Mouse (Mus musculus) E14TG2a.4 (cell line): ENCODE measurements around the gene Gja4.
A peak's percentile ranks its signal among the peaks of the same experiment; 100 is the strongest.

Source experiments
- CTCF ChIP-seq: conservative IDR thresholded peaks from 2 replicates; pipeline ENCODE4 v1.5.1; 2014; ENCODE audit warnings: low read length
- NANOG ChIP-seq: IDR thresholded peaks from 2 replicates; pipeline ENCODE4 v1.6.1; 2014; ENCODE audit warnings: borderline replicate concordance, low read length, mixed read lengths
- POU5F1 ChIP-seq: IDR thresholded peaks from 2 replicates; pipeline ENCODE4 v1.6.1; 2014; ENCODE audit warnings: low read length, borderline replicate concordance

DNA sequence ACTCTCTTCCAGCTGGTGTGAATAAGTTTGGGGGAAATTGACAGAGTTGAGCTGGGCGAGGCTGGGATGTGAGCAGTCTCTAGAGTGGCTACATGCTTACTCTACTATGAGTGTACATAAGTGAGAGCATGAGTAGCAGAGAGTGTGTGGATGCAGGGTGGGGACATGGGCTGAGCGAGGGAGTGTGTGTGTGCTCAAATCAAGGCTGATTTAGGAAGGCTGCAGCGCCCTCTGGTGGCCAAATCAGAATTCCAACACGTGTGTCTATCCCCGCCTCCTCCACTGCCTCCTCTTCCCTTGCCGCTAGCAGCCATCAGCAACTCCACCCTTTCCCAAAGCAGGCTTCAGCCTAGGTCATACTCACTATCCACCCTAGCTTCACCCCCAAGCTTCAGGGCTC lies 10.9 kb upstream of the Gja4 start:
- TF ChIP-seq CTCF (peak; percentile 63), POU5F1 (no peak), NANOG (no peak)
